Mouse (Mus musculus): Measurements from ENCODE around the gene Hspb7.

The Hspb7 gene

GRCm38 (mm10) chr4:141439083-141439803, 18.7 kb downstream of the Hspb7 start:
- in situ Hi-C loops (cut with MboI; ENCODE audit: unreplicated experiment in 2 of 2), result loop anchor here (25.0 kb wide), 3 partner anchors 348 to 1973 kb away; partner anchors contain the start of genes Casp9 (in 1 of the 2), Dnajc16 (in 1 of the 2) and Pramef8 (in 1 of the 2)

- in situ Hi-C loops (cut with MboI; ENCODE audit: unreplicated experiment in 2 of 2), result loop anchor here (25.0 kb wide), 3 partner anchors 346 to 1971 kb away; partner anchors contain the start of genes Casp9 (in 1 of the 2), Dnajc16 (in 1 of the 2) and Pramef8 (in 1 of the 2)
Measured at GRCm38 (mm10) chr4:141440877-141441276, 20.3 kb downstream of the Hspb7 start.

- in situ Hi-C loops (cut with MboI; ENCODE audit: unreplicated experiment in 2 of 2), result loop anchor here (25.0 kb wide), 3 partner anchors 343 to 1968 kb away; partner anchors contain the start of genes Casp9 (in 1 of the 2), Dnajc16 (in 1 of the 2) and Pramef8 (in 1 of the 2)
Measured at GRCm38 (mm10) chr4:141443641-141444429, 23.3 kb downstream of the Hspb7 start.

DNA sequence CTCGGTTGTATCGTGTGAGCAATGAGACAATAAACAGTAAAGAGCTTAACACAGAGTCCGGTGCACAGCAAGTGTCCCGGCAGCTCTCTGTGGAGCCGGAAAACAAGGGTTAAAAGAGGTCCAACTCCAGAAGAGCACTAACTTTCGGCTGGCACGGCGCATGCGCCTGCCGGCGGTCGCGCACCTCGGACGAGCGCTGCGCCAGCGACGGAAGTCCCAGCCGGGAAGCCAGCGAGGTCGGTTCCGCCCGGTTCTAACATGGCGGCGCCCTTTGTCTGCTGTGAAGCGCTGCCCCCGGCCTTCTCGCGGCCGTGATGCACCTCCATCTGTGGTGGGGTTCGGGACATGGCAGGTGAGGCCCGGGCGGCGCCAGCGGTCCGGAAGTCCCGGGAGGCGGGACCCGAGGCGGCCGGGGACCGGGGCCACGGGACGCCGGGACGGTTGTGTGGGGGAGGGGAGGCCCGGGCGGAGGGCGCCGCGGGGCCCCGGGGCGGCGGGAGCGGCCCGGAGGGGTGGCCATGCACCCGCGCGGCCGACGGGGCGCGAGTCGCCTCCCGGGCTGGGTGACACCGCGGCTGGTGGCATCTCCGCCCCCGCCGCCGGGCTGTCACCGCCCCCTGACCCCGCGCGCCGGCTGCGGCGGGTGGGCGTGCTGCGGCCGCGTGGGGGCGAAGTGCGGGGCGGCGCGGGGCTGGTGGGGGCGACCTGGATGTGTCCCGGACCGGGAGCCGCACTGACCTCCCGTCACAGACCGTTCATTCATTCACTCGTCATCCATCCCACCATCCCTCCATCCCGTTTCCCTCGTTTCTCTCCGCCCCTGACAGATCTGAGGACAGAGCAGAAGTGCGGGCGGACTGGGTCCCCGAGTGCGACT, 24.1 kb downstream of the Hspb7 start, which contains the start of gene Zbtb17:
Zbtb17 (plus strand) TSS at position 204 of the 877 bp plus-strand sequence.
- in situ Hi-C loops (cut with MboI; ENCODE audit: unreplicated experiment in 2 of 2), result loop anchor here (25.0 kb wide), 3 partner anchors 343 to 1968 kb away; partner anchors contain the start of genes Casp9 (in 1 of the 2), Dnajc16 (in 1 of the 2) and Pramef8 (in 1 of the 2)

DNA sequence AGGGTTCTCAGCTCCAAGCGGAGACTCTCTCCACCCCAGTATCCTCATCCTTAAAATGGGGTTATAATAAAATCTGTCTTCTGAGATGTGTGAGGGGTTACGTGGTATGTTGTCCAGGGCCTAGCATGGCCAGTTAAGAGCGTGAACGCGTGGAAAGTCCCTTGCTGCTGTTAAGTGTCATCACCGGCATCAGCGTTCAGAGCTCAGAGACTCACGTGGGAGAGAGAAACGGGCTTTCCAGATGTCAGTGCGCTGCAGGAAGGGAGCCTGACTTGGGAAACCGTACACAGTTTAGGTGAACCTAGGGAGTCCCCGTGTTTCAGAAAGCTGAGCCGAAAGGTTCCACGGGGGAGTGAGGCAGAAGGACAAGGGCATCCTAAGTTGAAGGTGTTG, 24.7 kb downstream of the Hspb7 start:
- in situ Hi-C loops (cut with MboI; ENCODE audit: unreplicated experiment in 2 of 2), result loop anchor here (25.0 kb wide), 3 partner anchors 342 to 1967 kb away; partner anchors contain the start of genes Casp9 (in 1 of the 2), Dnajc16 (in 1 of the 2) and Pramef8 (in 1 of the 2)

DNA sequence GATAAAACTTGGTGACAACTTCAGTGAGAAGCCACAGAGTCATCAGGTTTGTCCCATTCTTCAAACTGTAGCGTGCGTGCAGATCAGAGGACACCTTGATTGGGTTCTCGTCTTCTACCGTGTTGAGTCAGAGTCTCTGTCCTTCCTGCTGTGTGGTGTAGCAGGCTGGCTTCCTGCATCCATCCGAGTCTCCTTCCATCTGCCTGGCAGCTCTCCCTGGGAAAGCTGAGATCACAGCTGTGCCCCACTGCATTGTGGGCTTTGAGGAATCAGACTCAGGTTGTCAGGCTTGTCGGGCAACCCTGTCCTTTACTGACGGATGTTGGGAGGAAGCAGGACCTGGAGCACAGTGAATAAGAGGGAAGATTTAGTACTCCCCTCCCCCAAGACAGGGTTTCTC, 25.6 kb downstream of the Hspb7 start:
- in situ Hi-C loops (cut with MboI; ENCODE audit: unreplicated experiment in 2 of 2), result loop anchor here (25.0 kb wide), 3 partner anchors 341 to 1966 kb away; partner anchors contain the start of genes Casp9 (in 1 of the 2), Dnajc16 (in 1 of the 2) and Pramef8 (in 1 of the 2)

DNA sequence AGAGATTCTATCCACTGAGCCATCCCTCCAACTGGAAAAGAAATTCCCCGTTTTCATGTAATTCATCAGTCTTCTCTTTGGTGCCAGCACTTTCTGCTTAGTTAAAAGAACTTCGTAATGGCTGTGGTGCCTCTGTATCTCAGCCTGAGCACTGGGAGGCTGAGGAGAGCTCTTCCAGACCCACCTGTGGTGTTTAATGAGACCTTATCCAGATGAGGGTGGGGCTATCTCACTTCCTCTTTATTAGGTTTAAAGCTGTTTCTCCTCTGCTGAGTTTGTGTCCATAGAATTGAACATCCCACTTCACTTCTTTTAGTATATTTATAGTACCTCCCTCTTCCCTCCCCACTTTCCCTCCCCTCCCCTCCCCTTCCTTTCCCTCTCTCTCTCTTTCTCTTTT, 30.7 kb downstream of the Hspb7 start:
- in situ Hi-C loops (cut with MboI; ENCODE audit: unreplicated experiment in 2 of 2), result no loop called here

DNA sequence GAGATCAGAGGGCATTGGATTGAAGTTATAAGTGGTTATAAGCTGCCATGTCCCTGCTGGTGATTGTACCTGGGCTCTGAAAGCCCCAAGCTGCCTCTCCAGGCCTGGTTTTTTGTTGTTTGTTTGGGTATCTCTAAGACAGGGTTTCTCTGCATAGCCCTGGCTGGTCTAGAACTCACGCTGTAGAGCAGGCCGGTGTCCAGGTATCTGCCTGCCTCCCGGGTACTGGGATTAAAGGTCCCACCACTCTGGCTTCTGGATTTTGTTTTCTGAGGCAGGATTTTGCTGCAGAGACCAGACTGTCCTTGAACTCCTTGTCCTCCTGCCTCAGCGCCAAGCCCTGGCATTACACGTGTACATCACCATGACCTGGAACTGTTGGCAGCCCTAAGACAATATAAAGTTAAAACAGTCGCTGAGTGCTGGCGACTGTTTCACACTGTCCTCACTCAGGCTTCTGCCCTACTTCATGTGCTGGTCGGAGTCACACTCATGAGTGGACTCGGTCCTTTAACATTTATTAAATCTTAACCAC, 31.4 kb downstream of the Hspb7 start:
- in situ Hi-C loops (cut with MboI; ENCODE audit: unreplicated experiment in 2 of 2), result no loop called here

- in situ Hi-C loops (cut with MboI; ENCODE audit: unreplicated experiment in 2 of 2), result no loop called here
Measured at GRCm38 (mm10) chr4:141454581-141455350, 34.2 kb downstream of the Hspb7 start.

- in situ Hi-C loops (cut with MboI; ENCODE audit: unreplicated experiment in 2 of 2), result no loop called here
Measured at GRCm38 (mm10) chr4:141455526-141455925, 34.9 kb downstream of the Hspb7 start.

- in situ Hi-C loops (cut with MboI; ENCODE audit: unreplicated experiment in 2 of 2), result no loop called here
Measured at GRCm38 (mm10) chr4:141456193-141456938, 35.8 kb downstream of the Hspb7 start.

- in situ Hi-C loops (cut with MboI; ENCODE audit: unreplicated experiment in 2 of 2), result no loop called here
Measured at GRCm38 (mm10) chr4:141458236-141458635, 37.7 kb downstream of the Hspb7 start.

GRCm38 (mm10) chr4:141458888-141459287, 38.3 kb downstream of the Hspb7 start:
- in situ Hi-C loops (cut with MboI; ENCODE audit: unreplicated experiment in 2 of 2), result no loop called here

- in situ Hi-C loops (cut with MboI; ENCODE audit: unreplicated experiment in 2 of 2), result no loop called here
Measured at GRCm38 (mm10) chr4:141459766-141460165, 39.2 kb downstream of the Hspb7 start.

GRCm38 (mm10) chr4:141460481-141460880, 39.9 kb downstream of the Hspb7 start:
- in situ Hi-C loops (cut with MboI; ENCODE audit: unreplicated experiment in 2 of 2), result no loop called here

DNA sequence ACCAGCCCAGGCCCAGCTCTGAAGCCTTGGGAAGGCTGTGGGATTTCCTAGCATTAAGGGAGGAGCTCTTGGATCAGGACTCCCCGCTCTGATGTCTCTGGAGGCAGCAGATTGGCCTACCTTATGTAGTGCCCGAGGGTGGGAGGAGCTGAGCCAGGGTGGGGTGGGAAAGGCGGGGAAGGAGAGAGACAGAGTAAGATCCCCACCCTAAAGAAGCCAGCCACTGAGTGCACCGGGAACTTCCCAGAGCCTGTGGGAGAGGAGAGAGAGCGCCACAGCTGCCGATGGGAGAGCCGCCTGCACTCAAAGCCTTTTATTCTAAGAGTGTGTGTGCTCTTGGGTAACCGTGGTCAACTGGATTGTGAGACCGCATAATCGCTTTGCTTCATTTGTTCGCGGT, 40.5 kb downstream of the Hspb7 start:
- in situ Hi-C loops (cut with MboI; ENCODE audit: unreplicated experiment in 2 of 2), result no loop called here

GRCm38 (mm10) chr4:141461576-141461975, 41.0 kb downstream of the Hspb7 start:
- in situ Hi-C loops (cut with MboI; ENCODE audit: unreplicated experiment in 2 of 2), result no loop called here

- in situ Hi-C loops (cut with MboI; ENCODE audit: unreplicated experiment in 2 of 2), result no loop called here
Measured at GRCm38 (mm10) chr4:141463472-141463871, 42.9 kb downstream of the Hspb7 start.
